23 mouse cellular contexts compared by ENCODE assay signal in the genomic region with DNA sequence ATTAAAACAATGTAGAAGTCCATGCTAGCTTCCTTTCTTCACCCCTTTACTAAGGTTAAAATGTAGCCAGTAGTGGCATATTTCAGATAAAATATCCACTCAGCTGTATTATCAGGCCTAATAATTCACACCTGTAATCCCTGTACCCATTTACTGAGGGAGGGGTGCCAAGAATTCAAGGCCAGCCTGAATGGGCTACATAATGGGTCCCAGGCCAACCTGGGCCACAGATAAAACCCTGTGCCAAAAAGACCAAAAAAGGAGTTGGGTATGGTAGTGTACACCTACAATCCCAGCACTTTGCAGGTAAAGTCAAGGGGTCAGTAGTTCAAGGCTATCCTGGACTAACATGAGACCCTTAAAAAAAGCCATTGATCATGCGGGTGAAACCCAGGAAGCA. TPM values are rescaled to one million over a fixed set of nuclear protein-coding genes. Genes with fewer than 3 reads are reported as not detected.
"Had no signal": no experiment of that assay in that cellular context is flagged by ENCODE, and none has a peak within 500 bp of the region (broad histone marks: within the 10 kb centered on the region; RNA-seq: fewer than 3 reads in every experiment).

No protein-coding gene starts in this region.

- H3K9ac ChIP-seq: heart, embryonic 12.5 days; hindbrain, embryonic 12.5 days; hindbrain, embryonic 14.5 days; intestine, embryonic 15.5 days; limb, embryonic 12.5 days; liver, embryonic 13.5 days; liver, embryonic 15.5 days had no signal

- H3K9me3 ChIP-seq: heart, embryonic 10.5 days; heart, embryonic 12.5 days; hindbrain, embryonic 10.5 days; hindbrain, embryonic 12.5 days; intestine, embryonic 15.5 days; limb, embryonic 10.5 days; limb, embryonic 12.5 days; liver, embryonic 13.5 days; liver, embryonic 15.5 days had no signal

- H3K4me1 ChIP-seq: heart, embryonic 12.5 days; intestine, embryonic 15.5 days; limb, embryonic 10.5 days; limb, embryonic 12.5 days; liver, embryonic 13.5 days; liver, embryonic 15.5 days had no signal

- H3K27me3 ChIP-seq: heart, embryonic 12.5 days; hindbrain, embryonic 12.5 days; intestine, embryonic 15.5 days had no signal

- H3K4me3 ChIP-seq: gastrocnemius, adult 2 months; heart, embryonic 10.5 days; heart, embryonic 12.5 days; hindbrain, embryonic 10.5 days; hindbrain, embryonic 12.5 days; intestine, embryonic 15.5 days; layer of hippocampus, adult 2 months; left cerebral cortex, adult 2 months; limb, embryonic 10.5 days; limb, embryonic 12.5 days; liver, embryonic 13.5 days; liver, embryonic 15.5 days had no signal

- DNase-seq: gastrocnemius, adult 2 months; gastrocnemius, postnatal 10 days; gastrocnemius, postnatal 25 days; heart, postnatal 10 days; heart, postnatal 4 days; kidney, adult 18-20 months; kidney, postnatal 10 days; kidney, postnatal 4 days; liver; liver, embryonic 13.5 days had no signal

- H3K27ac ChIP-seq: gastrocnemius, adult 2 months; heart, embryonic 10.5 days; hindbrain, embryonic 10.5 days; hindbrain, embryonic 12.5 days; hindbrain, embryonic 14.5 days; intestine, embryonic 15.5 days; layer of hippocampus, adult 2 months; left cerebral cortex, adult 2 months; limb, embryonic 10.5 days; limb, embryonic 12.5 days; liver, embryonic 13.5 days; liver, embryonic 15.5 days had no signal

- H3K36me3 ChIP-seq: heart, embryonic 10.5 days; heart, embryonic 12.5 days; hindbrain, embryonic 10.5 days; hindbrain, embryonic 12.5 days; intestine, embryonic 15.5 days; limb, embryonic 10.5 days; limb, embryonic 12.5 days; liver, embryonic 13.5 days; liver, embryonic 15.5 days had no signal

RNA-seq across cellular contexts. Expression of a gene that starts 9.3 kb away (rescaled TPM):
- total RNA-seq: gastrocnemius, adult 2 months; gastrocnemius, postnatal 25 days; granulocyte monocyte progenitor cell, adult 5-6 weeks had no signal
- polyA plus RNA-seq: inflammation-experienced regulatory T-cells, adult 6 months; limb, embryonic 12.5 days had no signal
